Mouse (Mus musculus): ENCODE results near the gene Evc. TPM values are rescaled to one million over a fixed set of nuclear protein-coding genes. Genes with fewer than 3 reads are reported as not detected.
A peak's percentile ranks its signal among the peaks of the same experiment; 100 is the strongest.

Evc gene
- 10 to 100 TPM; 14.8 to 23.7 (median 19.3) TPM for total RNA-seq (2022)

DNA sequence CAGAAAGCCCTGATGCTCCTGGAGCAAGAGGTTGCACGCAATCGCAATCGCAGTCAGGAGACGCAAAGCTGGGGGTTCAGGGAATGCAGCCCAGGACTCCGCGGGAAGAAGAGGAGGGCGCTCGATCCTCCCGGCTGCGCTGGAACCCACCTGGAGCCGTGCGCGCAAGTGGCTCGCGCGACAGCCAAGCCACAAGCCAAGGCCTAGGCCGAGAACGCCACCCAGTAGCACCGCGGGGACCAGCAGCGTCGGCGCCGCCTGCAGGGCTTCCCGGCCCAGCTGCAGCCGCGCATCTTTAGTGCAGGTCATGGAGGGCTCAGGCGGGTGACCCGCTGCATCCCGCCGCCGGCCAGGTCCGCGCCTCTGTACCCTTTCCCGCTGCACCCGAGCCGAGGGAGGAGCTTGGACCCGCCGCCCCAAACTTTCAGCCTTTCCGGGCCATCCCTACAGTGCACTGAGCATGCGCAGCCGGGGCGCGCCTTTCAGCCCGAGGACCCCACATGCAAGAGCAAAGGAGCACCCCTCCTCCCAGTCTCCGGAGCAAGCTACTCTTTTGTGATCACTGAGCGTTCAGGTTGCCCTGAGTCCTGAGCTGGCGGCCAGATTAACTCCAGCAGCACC lies at the start of gene Evc:
TSS of gene Evc (minus strand) at position 410 of the 621 bp plus-strand sequence.
- DNase-seq, result peak; percentile 55

DNA sequence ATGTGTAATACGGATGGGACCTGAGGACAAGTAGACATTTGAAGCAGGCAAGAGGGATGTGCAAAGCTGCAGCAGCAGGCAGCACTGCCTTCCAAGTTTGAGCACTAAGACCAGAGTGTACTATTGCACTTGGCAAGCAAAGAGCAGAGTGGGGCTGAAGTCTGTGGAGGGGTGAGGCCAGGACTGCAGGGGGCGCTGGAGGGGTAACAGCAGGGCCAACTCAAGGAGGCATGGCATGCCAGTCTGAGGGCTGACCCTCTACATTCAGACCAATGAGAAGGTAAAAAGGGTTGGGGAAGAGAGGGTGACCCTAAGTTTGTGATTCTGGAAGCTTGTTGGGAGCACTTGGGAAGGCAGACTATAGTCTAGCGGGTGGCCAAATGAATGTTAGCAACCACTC lies 46.9 kb upstream of the Evc start:
- no peak for DNase-seq

GRCm38 (mm10) chr5:37380641-37381040 lies 43.9 kb upstream of the Evc start:
- no peak for DNase-seq

GRCm38 (mm10) chr5:37377376-37377775 lies 40.7 kb upstream of the Evc start:
- DNase-seq, result no peak

- DNase-seq, result no peak
Observed at GRCm38 (mm10) chr5:37368796-37369195, 32.1 kb upstream of the Evc start.

- no peak for DNase-seq
Observed at GRCm38 (mm10) chr5:37365751-37366150, 29.1 kb upstream of the Evc start.

GRCm38 (mm10) chr5:37363284-37363683 lies 26.6 kb upstream of the Evc start:
- no peak for DNase-seq

GRCm38 (mm10) chr5:37362618-37363017 lies 25.9 kb upstream of the Evc start:
- DNase-seq, result no peak

- DNase-seq, result no peak
Observed at GRCm38 (mm10) chr5:37356027-37356426, 19.3 kb upstream of the Evc start.

DNA sequence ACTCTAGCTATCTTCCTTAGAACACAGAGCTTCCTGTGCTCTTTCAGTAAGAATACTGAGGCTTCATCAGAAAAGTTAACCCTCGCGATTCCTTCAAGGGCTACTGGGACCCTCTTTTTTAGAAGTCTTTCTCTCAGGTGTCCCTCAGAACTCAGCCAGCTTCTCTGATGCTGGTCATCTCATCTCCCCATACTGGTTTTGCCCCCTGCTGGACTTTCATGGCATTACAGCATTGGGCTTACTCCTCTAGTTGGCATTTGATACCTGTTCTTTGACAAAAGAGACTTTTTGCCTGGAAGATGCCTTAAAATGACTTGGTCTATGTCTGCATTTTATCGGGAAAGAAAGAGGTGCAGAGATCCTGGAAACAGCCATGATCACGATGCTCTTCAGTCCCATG lies 17.7 kb upstream of the Evc start:
- peak; percentile 24 for DNase-seq

GRCm38 (mm10) chr5:37351791-37352190 lies 15.1 kb upstream of the Evc start:
- DNase-seq, result no peak

GRCm38 (mm10) chr5:37343962-37344361 lies 7.3 kb upstream of the Evc start:
- no peak for DNase-seq

DNA sequence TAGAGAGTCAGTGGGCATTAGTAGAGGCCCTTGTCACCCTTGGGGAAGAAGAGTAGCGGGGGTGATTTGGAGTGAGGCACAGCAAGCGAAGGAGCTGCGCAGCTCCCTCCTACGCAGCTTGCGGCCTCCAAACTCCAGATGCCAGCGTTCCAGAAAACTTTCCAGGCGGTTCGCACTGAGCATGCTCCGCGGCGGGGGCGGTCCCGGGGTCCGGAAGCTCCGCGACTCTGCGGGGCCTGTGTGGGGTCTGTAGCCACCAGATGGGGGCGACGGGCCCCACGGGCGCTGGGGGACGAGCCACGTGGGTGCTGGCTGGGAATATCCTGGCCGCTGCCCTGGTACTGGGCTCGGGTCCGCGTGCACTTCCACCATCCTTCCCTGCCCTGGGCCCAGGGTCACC lies 1.6 kb upstream of the Evc start, which contains the start of gene Evc2:
TSS of gene Evc2 (plus strand) at position 212 of the 400 bp plus-strand sequence.
- peak; percentile 60 for DNase-seq

DNA sequence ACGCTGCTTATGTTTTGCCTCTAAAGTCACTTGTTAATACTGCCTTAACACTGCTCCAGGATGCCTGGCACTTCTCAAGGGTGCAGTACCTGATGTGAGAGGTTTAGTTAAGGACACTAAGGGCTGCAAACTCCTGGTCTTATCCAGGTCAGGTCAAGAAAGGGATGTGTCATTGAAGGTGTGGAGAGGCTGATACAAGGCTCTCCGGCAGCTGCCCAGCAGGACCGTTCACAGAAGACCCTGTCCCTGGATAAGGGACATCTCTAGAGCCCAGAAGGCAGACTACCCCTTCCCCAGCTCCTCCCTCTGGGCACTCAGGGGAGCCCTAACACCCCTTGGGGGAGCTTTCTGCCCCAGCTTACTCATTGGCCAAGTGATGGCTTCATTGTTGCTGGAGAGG lies 1.0 kb upstream of the Evc start:
- DNase-seq, result no peak

DNA sequence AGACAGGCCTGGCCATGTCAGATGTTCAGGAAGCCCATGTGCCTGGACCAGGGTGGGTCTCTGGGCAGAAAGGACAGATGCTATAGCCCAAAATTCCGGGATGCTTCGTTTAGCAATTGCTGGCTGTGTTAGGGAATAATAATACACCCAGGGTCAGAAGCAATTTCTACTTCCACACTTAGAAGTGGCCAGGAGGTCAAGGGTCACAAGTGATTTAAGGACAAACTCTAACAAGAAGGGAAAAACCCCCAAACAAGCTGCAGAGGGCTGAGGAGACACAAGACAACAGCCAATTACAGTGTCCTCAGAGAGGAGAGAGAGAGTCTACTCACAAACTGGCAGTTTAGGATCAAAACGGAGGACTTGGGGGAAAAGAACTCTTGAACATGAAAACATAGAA lies 1.6 kb downstream of the Evc start:
- DNase-seq, result no peak

DNA sequence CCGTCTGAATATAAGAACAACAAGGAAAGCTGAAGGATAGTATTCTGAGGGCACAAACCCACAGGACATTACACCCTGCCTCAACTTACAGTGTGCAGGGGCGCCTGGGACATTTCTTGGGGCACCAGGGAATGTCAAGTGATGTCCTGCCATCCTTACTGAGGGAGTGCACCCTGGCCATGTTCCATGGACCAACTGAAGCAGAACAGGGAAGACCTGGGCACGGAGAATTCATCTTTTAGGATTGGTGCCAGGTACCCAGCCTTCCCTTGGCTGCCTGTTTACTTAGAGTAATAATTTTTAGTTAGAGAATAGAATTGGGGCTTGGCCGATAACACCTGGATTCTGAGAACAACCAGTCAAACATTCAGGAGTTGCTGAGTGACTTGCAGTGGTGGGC lies 4.6 kb downstream of the Evc start:
- no peak for DNase-seq

GRCm38 (mm10) chr5:37331133-37331505 lies 5.6 kb downstream of the Evc start:
- DNase-seq, result no peak

GRCm38 (mm10) chr5:37330449-37331132 lies 6.1 kb downstream of the Evc start:
- DNase-seq, result no peak

- DNase-seq, result no peak
Observed at GRCm38 (mm10) chr5:37326675-37327074, 10.0 kb downstream of the Evc start.

- no peak for DNase-seq
Observed at GRCm38 (mm10) chr5:37320761-37321160, 15.9 kb downstream of the Evc start.

GRCm38 (mm10) chr5:37320174-37320573 lies 16.5 kb downstream of the Evc start:
- DNase-seq, result no peak

DNA sequence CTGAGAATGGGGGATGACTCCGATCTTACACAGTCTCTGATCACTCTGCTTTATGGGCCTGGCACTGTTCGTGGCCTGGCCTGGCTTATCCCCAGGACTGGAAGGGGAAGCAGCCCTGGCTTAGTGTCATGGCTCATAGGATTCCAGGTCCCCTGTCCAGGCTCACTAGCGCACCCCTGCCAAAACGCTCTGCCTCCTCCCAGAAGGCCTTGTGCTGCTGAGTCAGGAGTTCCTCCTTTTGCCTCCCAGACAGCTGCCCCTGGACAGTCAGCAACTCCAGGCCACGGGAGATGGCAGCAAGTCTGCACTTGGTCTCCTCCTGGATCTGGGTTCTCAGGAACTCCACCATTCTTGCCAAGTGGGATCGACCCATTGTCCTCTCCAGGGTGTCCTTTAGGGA lies 18.0 kb downstream of the Evc start:
- no peak for DNase-seq

- DNase-seq, result no peak
Observed at GRCm38 (mm10) chr5:37312980-37313722, 23.5 kb downstream of the Evc start.

DNA sequence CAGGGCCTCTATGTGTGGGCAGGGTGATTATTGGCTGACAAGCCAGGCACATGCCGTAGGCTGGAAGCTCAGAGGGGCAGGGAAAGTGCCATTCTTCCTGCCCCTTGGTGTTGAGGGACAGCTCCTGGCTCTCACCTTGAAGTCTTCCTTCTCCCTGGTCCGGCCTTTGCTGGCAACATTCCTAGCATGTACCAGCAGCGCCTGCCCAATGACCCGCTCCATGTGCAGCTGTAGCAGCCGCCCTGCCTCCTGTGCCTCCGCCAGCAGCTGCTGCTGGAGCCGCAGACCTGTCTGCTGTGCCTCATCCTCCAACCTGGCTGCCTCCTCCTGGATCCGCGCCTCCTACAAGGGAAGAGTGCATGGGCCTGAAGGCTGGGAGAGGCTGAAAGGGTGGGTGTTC lies 26.7 kb downstream of the Evc start:
- DNase-seq, result no peak
